Mouse (Mus musculus) olfactory bulb, adult 2 months (tissue): Measurements from ENCODE around the gene Col12a1. TPM values are rescaled to one million over a fixed set of nuclear protein-coding genes. Genes with fewer than 3 reads are reported as not detected.

ENCODE experiments used
- H3K27ac ChIP-seq: fragments of 200-500 bp; 2 replicates; pipeline ENCODE4 v1.5.1; 2012; ENCODE audit warnings: low read depth, low read length; ENCODE audit not compliant: insufficient read depth
- H3K4me1 ChIP-seq: fragments of 200-500 bp; 2 replicates; pipeline ENCODE4 v1.6.1; 2012; ENCODE audit warnings: low read length; ENCODE audit not compliant: control insufficient read depth, insufficient read depth
- H3K4me3 ChIP-seq: fragments of 200-500 bp; 2 replicates; pipeline ENCODE4 v1.5.1; 2012; ENCODE audit warnings: mild to moderate bottlenecking, low read depth, low read length, moderate library complexity; ENCODE audit not compliant: insufficient read depth
- CTCF ChIP-seq: fragments of 200-500 bp; IDR thresholded peaks from 2 replicates; pipeline ENCODE4 v1.5.1; 2012; ENCODE audit warnings: low read depth, mild to moderate bottlenecking, low read length, moderate library complexity; ENCODE audit not compliant: insufficient read depth
- POLR2A ChIP-seq: fragments of 200-500 bp; IDR thresholded peaks from 2 replicates; pipeline ENCODE4 v1.6.1; 2012; ENCODE audit warnings: mild to moderate bottlenecking, low read depth, low read length, moderate library complexity; ENCODE audit not compliant: insufficient read depth
- WGBS: fragments of 180-500 bp; shearing (Covaris S2); methylation state at CpG from one replicate; pipeline ENCODE4 v1.1.7; 2018; 5-methylcytosine and 5-hydroxymethylcytosine counted together
- polyA plus RNA-seq: library from polyadenylated mRNA; stranded (reverse); fragments of >200 nt; gene quantifications from 2 replicates; pipeline ENCODE4 v1.2.4, GENCODE M21; 2012; ENCODE audit warnings: low replicate concordance; ENCODE audit not compliant: missing spikeins, insufficient read depth, insufficient read length

Gene Col12a1
- polyA plus RNA-seq, 1 experiment: not detected

GRCm38 (mm10) chr9:79617336-79617735, 101.3 kb downstream of the Col12a1 start:
- Histone ChIP-seq H3K4me3 (no peak overlapping the region), H3K27ac (no peak overlapping the region), H3K4me1 (peaks cover 5% of the 10 kb centered on the region)
- 49% methylated on average over 3 of the region's 3 CpGs for WGBS
- TF ChIP-seq CTCF (no peak), POLR2A (no peak)

- 55% methylated on average over 5 of the region's 5 CpGs for WGBS
- TF ChIP-seq CTCF (no peak), POLR2A (no peak)
- no peak overlapping the region for H3K27ac ChIP-seq
- H3K4me3 ChIP-seq: no peak overlapping the region
- peaks cover 5% of the 10 kb centered on the region for H3K4me1 ChIP-seq
These were observed 102.6 kb downstream of the Col12a1 start for GRCm38 (mm10) chr9:79616040-79616439.

- TF ChIP-seq POLR2A (no peak), CTCF (no peak)
- H3K4me3 ChIP-seq: no peak overlapping the region
- WGBS: 88% methylated on average over 6 of the region's 6 CpGs
- no peaks in the 10 kb centered on the region for H3K4me1 ChIP-seq
- no peak overlapping the region for H3K27ac ChIP-seq
These were observed 108.3 kb downstream of the Col12a1 start for GRCm38 (mm10) chr9:79610286-79610685.

- H3K27ac ChIP-seq: no peak overlapping the region
- TF ChIP-seq POLR2A: no peak
- TF ChIP-seq CTCF: no peak
- H3K4me1 ChIP-seq: no peaks in the 10 kb centered on the region
- 88% methylated on average over 4 of the region's 4 CpGs for WGBS
- H3K4me3 ChIP-seq: no peak overlapping the region
These were observed 109.0 kb downstream of the Col12a1 start for GRCm38 (mm10) chr9:79609661-79610060.

GRCm38 (mm10) chr9:79608795-79609194, 109.8 kb downstream of the Col12a1 start:
- TF ChIP-seq CTCF (no peak), POLR2A (no peak)
- Histone ChIP-seq H3K27ac (no peak overlapping the region), H3K4me3 (no peak overlapping the region), H3K4me1 (no peaks in the 10 kb centered on the region)
- 83% methylated on average over 1 of the region's 1 CpGs for WGBS

GRCm38 (mm10) chr9:79608062-79608531, 110.5 kb downstream of the Col12a1 start:
- TF ChIP-seq CTCF (no peak), POLR2A (no peak)
- 33% methylated on average over 4 of the region's 4 CpGs for WGBS
- Histone ChIP-seq H3K4me1 (no peaks in the 10 kb centered on the region), H3K4me3 (no peak overlapping the region), H3K27ac (no peak overlapping the region)

- WGBS: 46% methylated on average over 5 of the region's 5 CpGs
- no peak overlapping the region for H3K27ac ChIP-seq
- no peak for TF ChIP-seq CTCF
- no peak for TF ChIP-seq POLR2A
- no peaks in the 10 kb centered on the region for H3K4me1 ChIP-seq
- no peak overlapping the region for H3K4me3 ChIP-seq
These were observed 112.5 kb downstream of the Col12a1 start for GRCm38 (mm10) chr9:79606122-79606521.

- no peak overlapping the region for H3K4me3 ChIP-seq
- no peaks in the 10 kb centered on the region for H3K4me1 ChIP-seq
- TF ChIP-seq CTCF: no peak
- no peak for TF ChIP-seq POLR2A
- H3K27ac ChIP-seq: no peak overlapping the region
- WGBS: 29% methylated on average over 5 of the region's 5 CpGs
These were observed 112.9 kb downstream of the Col12a1 start for GRCm38 (mm10) chr9:79605722-79606121.

GRCm38 (mm10) chr9:79604546-79604945, 114.1 kb downstream of the Col12a1 start:
- 84% methylated on average over 3 of the region's 3 CpGs for WGBS
- TF ChIP-seq CTCF (no peak), POLR2A (no peak)
- Histone ChIP-seq H3K4me1 (peaks cover 3% of the 10 kb centered on the region; the same call in 1 of the 2 replicates), H3K4me3 (no peak overlapping the region), H3K27ac (no peak overlapping the region)

- Histone ChIP-seq H3K4me1 (peaks cover 5% of the 10 kb centered on the region; the same call in 1 of the 2 replicates), H3K27ac (no peak overlapping the region), H3K4me3 (no peak overlapping the region)
- TF ChIP-seq CTCF: no peak
- TF ChIP-seq POLR2A: no peak
- 97% methylated on average over 2 of the region's 2 CpGs for WGBS
These were observed 115.2 kb downstream of the Col12a1 start for GRCm38 (mm10) chr9:79603448-79603847.
